Mouse (Mus musculus) liver, postnatal 0 days (tissue): Measurements from ENCODE around the gene Hist1h2ab.

Experiments used
- CTCF ChIP-seq: sonication (generic); IDR thresholded peaks from 2 replicates; pipeline ENCODE4 v1.5.1; 2016; ENCODE audit warnings: antibody characterized with exemption, low read depth
- EP300 ChIP-seq: IDR thresholded peaks from 2 replicates; pipeline ENCODE4 v1.6.1; 2016; ENCODE audit warnings: antibody characterized with exemption, low read depth, mild to moderate bottlenecking

DNA sequence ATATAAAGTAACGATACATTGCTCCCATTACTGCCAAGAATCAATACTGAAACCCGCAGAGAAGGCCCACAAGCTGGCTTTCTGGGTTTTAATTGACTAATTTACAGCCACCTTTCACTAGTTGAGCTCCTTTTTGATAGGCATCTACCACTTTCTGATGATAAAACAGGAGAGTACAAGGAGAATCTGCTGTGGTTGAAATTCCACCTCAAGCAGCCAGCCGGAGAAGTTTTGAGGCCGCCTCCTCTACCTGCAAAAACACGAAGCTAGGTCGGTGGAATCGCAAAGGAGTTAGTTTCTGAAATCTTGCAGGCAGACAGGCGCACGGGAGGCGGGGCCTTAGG is 12.3 kb downstream of the Hist1h2ab start:
- TF ChIP-seq CTCF (no peak), EP300 (no peak)
